Mouse (Mus musculus) midbrain, embryonic 16.5 days (tissue): ENCODE measurements around the gene Nudt22. TPM values are rescaled to one million over a fixed set of nuclear protein-coding genes. Genes with fewer than 3 reads are reported as not detected.
A peak's percentile ranks its signal among the peaks of the same experiment; 100 is the strongest.

Source experiments
- ATAC-seq: fragments of 200-750 bp; cut with Nextera tagmentation; 2 replicates; pipeline ENCODE4 v1.8.0; 2017; ENCODE audit warnings: moderate TSS enrichment
- H3K27ac ChIP-seq: fragments of 300-500 bp; sonication (generic); 2 replicates; pipeline ENCODE4 v1.5.1; 2014; ENCODE audit warnings: mild to moderate bottlenecking, low read length, mixed read lengths
- H3K27me3 ChIP-seq: fragments of 300-500 bp; sonication (generic); 2 replicates; pipeline ENCODE4 v1.6.1; 2014; ENCODE audit warnings: low read depth, low read length, mixed read lengths; ENCODE audit not compliant: control insufficient read depth, insufficient read depth
- H3K36me3 ChIP-seq: fragments of 300-500 bp; sonication (generic); 2 replicates; pipeline ENCODE4 v1.6.1; 2014; ENCODE audit warnings: mild to moderate bottlenecking, low read length, moderate library complexity, mixed read lengths; ENCODE audit not compliant: control insufficient read depth, insufficient read depth
- H3K4me1 ChIP-seq: fragments of 300-500 bp; sonication (generic); 2 replicates; pipeline ENCODE4 v1.6.1; 2014; ENCODE audit warnings: mild to moderate bottlenecking, low read length, mixed read lengths; ENCODE audit not compliant: control insufficient read depth, insufficient read depth
- H3K4me2 ChIP-seq: fragments of 300-500 bp; sonication (generic); 2 replicates; pipeline ENCODE4 v1.6.1; 2014; ENCODE audit warnings: mild to moderate bottlenecking, low read length, mixed read lengths
- H3K4me3 ChIP-seq: fragments of 300-500 bp; sonication (generic); 2 replicates; pipeline ENCODE4 v1.5.1; 2014; ENCODE audit warnings: low read depth, mild to moderate bottlenecking, low read length, moderate library complexity, mixed read lengths
- H3K9ac ChIP-seq: fragments of 300-500 bp; sonication (generic); 2 replicates; pipeline ENCODE4 v1.6.1; 2014; ENCODE audit warnings: low read depth, low read length, mixed read lengths
- H3K9me3 ChIP-seq: fragments of 300-500 bp; sonication (generic); replicated peaks from 2 replicates; pipeline ENCODE4 v1.6.1; 2014; ENCODE audit warnings: mild to moderate bottlenecking, low read length, mixed read lengths; ENCODE audit not compliant: control insufficient read depth, poor library complexity, severe bottlenecking
- WGBS: fragments of 180-500 bp; shearing (Covaris S2); extraction: QIAGEN DNeasy Blood & Tissue Kit; methylation state at CpG from one replicate; pipeline ENCODE4 v1.1.7; 2014; 5-methylcytosine and 5-hydroxymethylcytosine counted together
- polyA plus RNA-seq: library from polyadenylated mRNA; unstranded; fragments of >200 nt; fragmentation: Nextera tagmentation; extraction: Ambion mirVana; gene quantifications from 2 replicates; pipeline ENCODE4 v1.2.1, GENCODE M21; 2015

Nudt22 gene
- polyA plus RNA-seq, 1 experiment from 2014 or later = 19.4 TPM

DNA sequence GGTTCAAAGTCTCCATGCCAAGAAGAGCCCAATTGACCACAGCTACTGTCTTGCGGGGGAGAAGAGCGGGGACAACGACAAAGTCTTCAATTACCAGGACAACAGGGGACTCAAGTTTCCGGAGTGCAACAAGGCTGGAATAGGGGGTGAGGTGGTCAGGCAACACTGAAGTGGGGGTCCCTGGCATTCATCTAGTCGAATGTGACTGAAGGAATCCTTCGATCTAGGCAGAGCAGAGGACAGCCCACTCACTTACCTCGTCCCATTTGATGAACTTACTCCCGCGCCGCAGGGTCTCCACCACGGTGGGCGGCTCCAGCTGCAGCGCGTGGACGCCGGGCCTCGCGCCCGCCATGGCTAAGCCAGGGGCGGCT is 26.6 kb downstream of the Nudt22 start:
- Histone ChIP-seq H3K4me3 (peak overlapping the region; percentile 40), H3K36me3 (no peaks in the 10 kb centered on the region), H3K9me3 (no peaks in the 10 kb centered on the region), H3K4me1 (peaks cover 15% of the 10 kb centered on the region), H3K9ac (peak overlapping the region; percentile 38; the same call in 1 of the 2 replicates), H3K27ac (no peak overlapping the region), H3K27me3 (peaks cover 21% of the 10 kb centered on the region), H3K4me2 (peak overlapping the region; percentile 44)
- WGBS = under 1% methylated on average over 20 of the region's 20 CpGs
- no peak for ATAC-seq

DNA sequence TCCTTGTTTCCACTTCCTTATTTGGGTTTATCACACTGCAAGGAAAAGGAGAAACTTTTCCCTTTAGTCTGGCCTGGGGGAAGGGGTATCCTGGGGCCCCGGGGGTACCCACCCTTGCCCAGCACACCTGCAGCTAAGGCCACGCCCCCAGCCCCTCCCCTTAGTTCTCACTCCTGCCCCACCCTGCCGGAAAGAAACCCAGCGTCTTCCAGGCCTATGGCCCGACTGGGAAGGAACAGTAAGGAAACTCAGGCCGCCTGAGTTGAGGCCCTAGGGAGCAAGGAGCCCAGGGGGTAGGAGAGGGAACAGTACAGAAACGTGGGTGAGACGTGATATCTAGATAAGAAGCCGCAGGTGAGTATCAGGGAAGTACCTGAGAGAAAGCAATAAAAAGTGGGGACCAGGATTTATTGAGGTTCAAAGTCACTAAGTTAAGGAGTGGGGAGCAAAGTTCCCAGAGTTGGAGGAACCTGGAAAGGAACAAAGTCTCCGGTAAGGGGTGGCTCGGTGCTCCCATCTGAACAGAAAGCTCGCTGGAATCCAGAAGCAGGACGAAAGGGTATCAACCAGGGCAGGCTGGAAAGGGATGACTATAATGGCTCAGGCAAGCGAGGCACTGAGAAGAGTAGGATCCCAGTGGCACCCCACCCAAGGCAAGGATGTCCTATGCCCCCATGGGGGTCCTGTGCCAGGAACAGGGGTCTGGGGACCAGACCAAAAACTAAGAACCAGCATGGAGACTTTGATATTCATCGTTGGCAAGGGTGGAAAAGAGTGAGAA is 27.2 kb downstream of the Nudt22 start:
- H3K27me3 ChIP-seq = peaks cover 21% of the 10 kb centered on the region
- H3K9ac ChIP-seq = no peak overlapping the region
- ATAC-seq = no peak

DNA sequence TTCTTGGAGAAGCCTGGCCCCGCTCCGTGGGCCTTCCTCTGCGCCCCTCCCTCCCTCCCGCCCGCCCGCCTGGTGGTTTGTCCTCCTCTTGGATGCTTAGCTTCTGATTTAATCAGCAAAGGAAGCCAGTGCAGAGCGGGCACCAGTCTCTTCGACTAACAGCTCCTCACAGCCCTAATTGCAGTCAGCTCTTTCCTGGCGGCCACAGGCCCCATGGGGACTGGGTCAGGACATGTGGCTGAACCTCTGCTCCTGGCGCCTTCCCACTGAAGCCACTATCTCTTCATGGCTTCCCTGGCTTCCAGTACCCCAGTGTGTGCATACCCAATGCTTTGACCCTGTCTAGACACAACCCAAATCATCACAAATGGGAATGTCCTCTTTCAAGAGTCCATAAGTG is 39.5 kb downstream of the Nudt22 start:
- H3K27me3 ChIP-seq = no peaks in the 10 kb centered on the region
- no peak overlapping the region for H3K9ac ChIP-seq
- H3K4me3 ChIP-seq = no peak overlapping the region
- peaks cover 9% of the 10 kb centered on the region for H3K4me1 ChIP-seq
- H3K27ac ChIP-seq = no peak overlapping the region
- ATAC-seq = no peak
- 81% methylated on average over 10 of the region's 10 CpGs for WGBS
- H3K9me3 ChIP-seq = no peaks in the 10 kb centered on the region
- H3K4me2 ChIP-seq = no peak overlapping the region
- no peaks in the 10 kb centered on the region for H3K36me3 ChIP-seq

More for the DNA sequence above, 27.2 kb downstream of the Nudt22 start:
- H3K4me3 ChIP-seq = peak overlapping the region; percentile 40; the same call in 1 of the 2 replicates
- H3K9me3 ChIP-seq = no peaks in the 10 kb centered on the region
- H3K36me3 ChIP-seq = no peaks in the 10 kb centered on the region
- H3K4me2 ChIP-seq = peak overlapping the region; percentile 44
- no peak overlapping the region for H3K27ac ChIP-seq
- peaks cover 11% of the 10 kb centered on the region for H3K4me1 ChIP-seq
- WGBS = 17% methylated on average over 15 of the region's 15 CpGs

DNA sequence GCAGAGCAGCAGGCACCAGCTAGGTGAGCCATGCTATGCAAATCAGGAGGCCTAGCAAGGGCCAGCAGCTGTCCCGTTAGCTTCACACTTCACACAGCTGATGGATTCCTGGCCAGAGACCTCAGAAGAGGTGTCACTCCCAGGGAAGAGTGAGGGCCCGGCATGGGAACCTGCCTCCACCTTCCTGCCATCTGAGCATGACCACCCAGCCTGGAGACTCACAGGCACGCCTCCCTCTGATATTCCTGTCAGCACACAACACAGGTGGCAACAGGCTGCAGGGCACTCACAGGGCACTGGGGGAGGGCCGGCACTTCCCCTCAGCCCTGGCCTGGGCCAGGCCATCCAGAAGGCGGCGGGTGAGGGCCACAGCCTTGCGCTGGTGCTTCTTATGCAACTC is 40.5 kb downstream of the Nudt22 start:
- Histone ChIP-seq H3K9ac (no peak overlapping the region), H3K36me3 (no peaks in the 10 kb centered on the region), H3K4me2 (no peak overlapping the region), H3K27ac (no peak overlapping the region), H3K4me3 (no peak overlapping the region), H3K27me3 (no peaks in the 10 kb centered on the region), H3K9me3 (no peaks in the 10 kb centered on the region), H3K4me1 (peaks cover 9% of the 10 kb centered on the region)
- WGBS = 91% methylated on average over 7 of the region's 7 CpGs
- ATAC-seq = no peak

DNA sequence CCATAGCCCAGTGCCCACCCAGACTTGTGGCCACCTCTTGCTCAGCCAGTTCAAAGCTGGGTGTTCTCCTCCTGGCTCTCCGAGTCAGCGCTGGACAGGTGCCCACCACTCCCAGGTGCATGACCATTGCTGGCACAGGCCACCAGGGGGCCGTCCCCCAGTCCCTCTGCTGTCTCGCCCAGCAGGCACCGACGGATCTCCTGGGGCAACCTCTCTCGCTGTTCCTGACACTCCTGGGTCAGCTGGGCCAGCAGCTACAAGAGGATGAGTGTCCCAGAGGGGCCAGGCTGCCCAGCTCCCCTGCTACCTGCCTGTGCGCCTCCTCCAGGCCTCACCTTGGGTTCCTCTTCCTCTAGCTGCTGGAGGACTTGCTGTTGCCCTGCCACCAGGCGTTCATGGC is 41.9 kb downstream of the Nudt22 start:
- Histone ChIP-seq H3K27ac (no peak overlapping the region), H3K9me3 (no peaks in the 10 kb centered on the region), H3K4me1 (peaks cover 17% of the 10 kb centered on the region), H3K27me3 (no peaks in the 10 kb centered on the region), H3K36me3 (no peaks in the 10 kb centered on the region), H3K4me2 (no peak overlapping the region), H3K9ac (no peak overlapping the region), H3K4me3 (no peak overlapping the region)
- WGBS = 53% methylated on average over 9 of the region's 9 CpGs
- ATAC-seq = no peak

DNA sequence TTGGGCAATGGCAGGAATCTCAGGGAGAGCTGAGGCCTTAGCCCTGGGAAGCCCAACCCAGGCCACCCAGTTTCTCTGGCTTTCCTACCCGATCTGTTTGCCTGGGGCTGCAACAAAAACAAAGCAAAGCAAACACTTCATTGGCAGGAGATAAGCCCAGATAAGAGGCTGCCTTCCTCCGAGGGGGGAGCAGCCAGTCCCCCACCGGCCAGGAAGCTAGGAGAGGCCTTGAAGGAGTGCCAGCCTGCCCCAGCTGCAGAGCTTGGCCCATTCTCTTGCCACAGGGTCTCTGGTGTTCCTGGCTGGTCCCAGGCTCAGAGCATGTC is 43.2 kb downstream of the Nudt22 start:
- H3K9me3 ChIP-seq = no peaks in the 10 kb centered on the region
- peak overlapping the region; percentile 61 for H3K4me3 ChIP-seq
- peak overlapping the region; percentile 82 for H3K4me2 ChIP-seq
- H3K9ac ChIP-seq = peak overlapping the region; percentile 70
- peak overlapping the region; percentile 93 for H3K27ac ChIP-seq
- peaks cover 17% of the 10 kb centered on the region for H3K4me1 ChIP-seq
- 19% methylated on average over 3 of the region's 3 CpGs for WGBS
- no peak for ATAC-seq
- no peaks in the 10 kb centered on the region for H3K27me3 ChIP-seq
- H3K36me3 ChIP-seq = no peaks in the 10 kb centered on the region

DNA sequence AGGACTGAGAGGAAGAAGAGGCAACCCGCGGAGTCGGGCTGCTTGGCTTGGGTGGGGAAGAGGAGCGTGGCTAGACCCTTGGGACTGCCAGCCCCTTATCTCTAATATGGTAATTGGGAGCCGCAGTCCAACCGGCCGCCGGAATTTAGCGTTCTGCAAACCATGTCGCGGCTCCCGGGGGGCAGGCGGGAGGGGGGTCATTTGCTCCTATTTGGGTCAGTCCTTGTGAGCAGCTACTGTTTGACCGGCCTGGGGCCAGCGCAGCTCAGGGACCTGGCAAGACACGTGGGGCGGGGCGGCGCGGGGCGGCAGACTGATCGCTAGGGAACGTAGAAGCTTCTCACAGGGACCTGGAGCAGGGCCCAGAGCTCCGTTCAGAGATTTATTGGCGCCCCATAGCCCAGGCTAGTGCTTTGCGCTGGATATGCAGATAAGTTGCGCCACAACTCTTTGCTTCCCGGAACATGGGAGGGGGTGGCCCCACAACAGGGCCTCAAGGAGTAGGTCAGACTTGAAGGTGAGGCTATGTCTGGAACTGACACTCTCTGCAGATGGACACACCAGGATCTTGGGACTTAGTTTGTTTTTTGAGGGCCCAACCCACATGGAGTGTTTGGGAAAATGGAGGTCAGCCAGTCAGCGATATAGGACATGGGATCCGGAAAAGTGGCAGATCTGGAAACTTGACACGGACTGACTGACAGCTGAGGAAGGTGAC is 43.8 kb downstream of the Nudt22 start:
- 3% methylated on average over 31 of the region's 31 CpGs for WGBS
- Histone ChIP-seq H3K9ac (peak overlapping the region; percentile 70), H3K36me3 (no peaks in the 10 kb centered on the region), H3K4me1 (peaks cover 17% of the 10 kb centered on the region), H3K4me3 (peak overlapping the region; percentile 61), H3K9me3 (no peaks in the 10 kb centered on the region), H3K4me2 (peak overlapping the region; percentile 82), H3K27me3 (no peaks in the 10 kb centered on the region), H3K27ac (peak overlapping the region; percentile 93)
- peak; percentile 33 for ATAC-seq

DNA sequence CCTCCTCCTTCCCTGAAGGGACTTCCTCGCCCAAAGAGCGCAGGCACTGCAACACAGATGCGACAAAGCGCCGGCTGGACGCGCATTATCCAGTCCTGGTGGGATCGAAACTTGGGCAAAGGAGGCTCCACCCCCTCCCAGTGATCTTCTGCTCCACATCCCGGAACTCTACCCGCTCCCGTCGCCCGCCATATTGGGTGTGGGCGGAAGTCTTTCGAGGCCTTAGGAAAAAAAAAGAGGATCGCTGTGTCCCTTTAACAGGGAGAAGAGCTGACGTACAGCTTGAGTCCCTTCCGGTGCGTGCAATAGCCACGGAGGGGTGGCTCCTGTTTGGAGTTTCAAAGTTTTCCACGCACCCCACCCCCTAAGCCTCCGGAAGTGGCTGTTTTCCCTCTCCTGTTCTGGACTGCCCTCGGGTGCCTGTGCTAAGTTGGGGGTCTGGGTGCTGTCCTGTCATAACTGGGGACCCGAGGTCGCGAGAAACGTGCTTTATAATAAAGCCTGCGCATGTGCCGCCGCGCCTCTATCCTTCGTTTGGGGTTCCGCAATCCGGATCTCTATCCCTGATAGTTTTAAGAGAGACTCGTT is 44.4 kb downstream of the Nudt22 start:
- peak overlapping the region; percentile 93 for H3K27ac ChIP-seq
- H3K9ac ChIP-seq = peak overlapping the region; percentile 70
- H3K4me2 ChIP-seq = peak overlapping the region; percentile 82
- under 1% methylated on average over 35 of the region's 35 CpGs for WGBS
- H3K27me3 ChIP-seq = no peaks in the 10 kb centered on the region
- H3K4me1 ChIP-seq = peaks cover 17% of the 10 kb centered on the region
- H3K4me3 ChIP-seq = peak overlapping the region; percentile 61
- H3K9me3 ChIP-seq = no peaks in the 10 kb centered on the region
- peak; percentile 84 for ATAC-seq
- no peaks in the 10 kb centered on the region for H3K36me3 ChIP-seq
